Mouse (Mus musculus) MEL (cell line): ENCODE measurements at regions not wholly inside any gene's neighbourhood (a gene's known extent, or its start where the extent isn't known, plus 50 kb on each side); places are given as distances from the start of the nearest gene placed in this dataset.

Experiments used
- DNase-seq: peaks from one replicate; pipeline ENCODE4 v3.0.0; 2011; ENCODE audit warnings: low read depth, low spot score
- H3K27ac ChIP-seq: 2 replicates; pipeline ENCODE4 v1.5.1; 2012; ENCODE audit warnings: low read depth, mild to moderate bottlenecking, control low read depth, low read length, moderate library complexity; ENCODE audit not compliant: control insufficient read depth
- H3K27me3 ChIP-seq, 2 experiments: fragments of 150-350 bp in 1 of 2; sonication (generic) in 1 of 2; 2 replicates each; pipeline ENCODE4 v1.6.1; 2012; ENCODE audit warnings: low read length in 2 of 2, mild to moderate bottlenecking in 2 of 2, improper control_type of control experiment in 1 of 2, moderate library complexity in 1 of 2; ENCODE audit not compliant: insufficient read depth in 2 of 2, control insufficient read depth in 1 of 2
- H3K36me3 ChIP-seq, 2 experiments: 2 replicates each; pipeline ENCODE4 v1.6.1; 2012 to 2014; ENCODE audit warnings: low read length in 2 of 2, improper control_type of control experiment in 1 of 2, inconsistent platforms in 1 of 2, mild to moderate bottlenecking in 1 of 2; ENCODE audit not compliant: insufficient read depth in 2 of 2, control insufficient read depth in 1 of 2
- H3K4me1 ChIP-seq, 2 experiments: fragments of 150-350 bp in 1 of 2; sonication (generic) in 1 of 2; 2 replicates each; pipeline ENCODE4 v1.6.1; 2012; ENCODE audit warnings: low read length in 2 of 2, improper control_type of control experiment in 1 of 2, mild to moderate bottlenecking in 1 of 2; ENCODE audit not compliant: insufficient read depth in 2 of 2, control insufficient read depth in 1 of 2
- H3K4me3 ChIP-seq, 2 experiments: fragments of 150-350 bp in 1 of 2; sonication (generic) in 1 of 2; 2 replicates each; pipeline ENCODE4 v1.5.1; 2012; ENCODE audit warnings: low read depth in 2 of 2, low read length in 2 of 2, mild to moderate bottlenecking in 2 of 2, moderate library complexity in 2 of 2, control low read depth in 1 of 2, improper control_type of control experiment in 1 of 2; ENCODE audit not compliant: control insufficient read depth in 1 of 2, insufficient read depth in 1 of 2
- H3K79me2 ChIP-seq: 2 replicates; pipeline ENCODE4 v1.6.1; 2012; ENCODE audit warnings: mild to moderate bottlenecking, low read length, moderate library complexity; ENCODE audit not compliant: control insufficient read depth, poor library complexity, insufficient read depth
- H3K9ac ChIP-seq: 2 replicates; pipeline ENCODE4 v1.6.1; 2012; ENCODE audit warnings: low read depth, mild to moderate bottlenecking, control low read depth, low read length, moderate library complexity; ENCODE audit not compliant: control insufficient read depth, poor library complexity, severe bottlenecking
- H3K9me3 ChIP-seq: fragments of 150-350 bp; sonication (generic); replicated peaks from 2 replicates; pipeline ENCODE4 v1.6.1; 2012; ENCODE audit warnings: mild to moderate bottlenecking, low read length, improper control_type of control experiment, moderate library complexity; ENCODE audit not compliant: insufficient read depth
- ELF1 ChIP-seq: IDR thresholded peaks from 2 replicates; pipeline ENCODE4 v1.6.1; 2014; ENCODE audit warnings: low read depth, mild to moderate bottlenecking, inconsistent platforms, low read length, improper control_type of control experiment, moderate library complexity
- EP300 ChIP-seq, 2 experiments: IDR thresholded peaks; 2 replicates each; pipeline ENCODE4 v1.6.1; 2011; ENCODE audit warnings: improper control_type of control experiment in 2 of 2, low read length in 2 of 2, low read depth in 1 of 2, mild to moderate bottlenecking in 1 of 2
- ETS1 ChIP-seq: IDR thresholded peaks from 2 replicates; pipeline ENCODE4 v1.6.1; 2012; ENCODE audit warnings: low read depth, mild to moderate bottlenecking, inconsistent platforms, low read length, improper control_type of control experiment, moderate library complexity
- GATA1 ChIP-seq: IDR thresholded peaks from 2 replicates; pipeline ENCODE4 v1.6.1; 2011; ENCODE audit warnings: low read depth, low read length, improper control_type of control experiment
- MEF2A ChIP-seq: IDR thresholded peaks from 2 replicates; pipeline ENCODE4 v1.6.1; 2014; ENCODE audit warnings: low read depth, mild to moderate bottlenecking, inconsistent platforms, low read length, improper control_type of control experiment; ENCODE audit not compliant: poor library complexity, insufficient replicate concordance, severe bottlenecking; ENCODE audit errors: extremely low read depth
- MXI1 ChIP-seq: IDR thresholded peaks from 2 replicates; pipeline ENCODE4 v1.6.1; 2011; ENCODE audit warnings: mild to moderate bottlenecking, low read depth, low read length, improper control_type of control experiment
- MYB ChIP-seq: IDR thresholded peaks from 2 replicates; pipeline ENCODE4 v1.6.1; 2011; ENCODE audit warnings: mild to moderate bottlenecking, low read depth, low read length, improper control_type of control experiment
- MYC ChIP-seq: IDR thresholded peaks from 2 replicates; pipeline ENCODE4 v1.6.1; 2011; ENCODE audit warnings: low read depth, mild to moderate bottlenecking, low read length, improper control_type of control experiment, moderate library complexity
- NELFE ChIP-seq: IDR thresholded peaks from 2 replicates; pipeline ENCODE4 v1.6.1; 2011; ENCODE audit warnings: low read depth, low read length, improper control_type of control experiment
- SIN3A ChIP-seq: IDR thresholded peaks from 2 replicates; pipeline ENCODE4 v1.6.1; 2012; ENCODE audit warnings: low read length, improper control_type of control experiment, inconsistent platforms
- SMC3 ChIP-seq: IDR thresholded peaks from 2 replicates; pipeline ENCODE4 v1.6.1; 2011; ENCODE audit warnings: low read depth, low read length, improper control_type of control experiment
- TAL1 ChIP-seq: IDR thresholded peaks from 2 replicates; pipeline ENCODE4 v1.6.1; 2012; ENCODE audit warnings: mild to moderate bottlenecking, inconsistent platforms, low read length, moderate library complexity, mixed read lengths
- TBP ChIP-seq: IDR thresholded peaks from 2 replicates; pipeline ENCODE4 v1.8.0; 2011; ENCODE audit warnings: low read depth, low read length, improper control_type of control experiment
- UBTF ChIP-seq: IDR thresholded peaks from 2 replicates; pipeline ENCODE4 v1.6.1; 2012; ENCODE audit warnings: low read depth, mild to moderate bottlenecking, inconsistent platforms, low read length, improper control_type of control experiment, moderate library complexity, borderline replicate concordance; ENCODE audit not compliant: insufficient read depth
- USF2 ChIP-seq, 2 experiments: IDR thresholded peaks; 2 replicates each; pipeline ENCODE4 v1.6.1; 2011 to 2012; ENCODE audit warnings: improper control_type of control experiment in 2 of 2, low read length in 2 of 2, borderline replicate concordance in 1 of 2, inconsistent platforms in 1 of 2, low read depth in 1 of 2, mild to moderate bottlenecking in 1 of 2; ENCODE audit not compliant: insufficient read depth in 1 of 2
- ZKSCAN1 ChIP-seq: IDR thresholded peaks from 2 replicates; pipeline ENCODE4 v1.6.1; 2012; ENCODE audit warnings: low read depth, mild to moderate bottlenecking, inconsistent platforms, low read length, improper control_type of control experiment, moderate library complexity

DNA sequence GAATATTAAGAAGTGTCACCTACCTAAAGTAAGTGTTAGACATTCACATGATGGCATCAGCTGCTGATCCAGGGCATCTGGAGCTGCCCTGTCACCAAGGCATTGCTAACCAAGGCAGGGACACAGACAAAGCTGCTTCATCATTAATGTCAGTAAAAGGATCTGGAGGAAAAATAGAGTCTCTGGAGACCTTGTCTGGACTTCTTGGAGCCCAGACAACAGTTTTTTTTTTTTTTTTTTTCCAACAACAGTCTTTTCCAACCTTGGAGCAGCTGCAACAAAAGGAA, 603.2 kb upstream of the Nr2f1 start:
- Histone ChIP-seq H3K36me3 (no peaks in the 10 kb centered on the region), H3K79me2 (no peaks in the 10 kb centered on the region), H3K27ac (no peak overlapping the region), H3K4me1 (no peaks in the 10 kb centered on the region), H3K9me3 (no peaks in the 10 kb centered on the region), H3K27me3 (no peaks in the 10 kb centered on the region), H3K4me3 (no peak overlapping the region), H3K9ac (no peak overlapping the region)
- TF ChIP-seq NELFE (no peak), UBTF (no peak), MYB (no peak), ZKSCAN1 (no peak), TBP (no peak), USF2 (IDR thresholded peaks at IDR 0.05; ENCODE audit: borderline replicate concordance in 1 of 2, insufficient read depth in 1 of 2, low read depth in 1 of 2, low read length in 2 of 2) (no peak), MYC (no peak), GATA1 (no peak), TAL1 (no peak), SIN3A (no peak), ELF1 (no peak), MEF2A (no peak), EP300 (IDR thresholded peaks at IDR 0.05; ENCODE audit: low read depth in 1 of 2, low read length in 2 of 2) (no peak), MXI1 (no peak)
- no peak for DNase-seq

- Histone ChIP-seq H3K4me3 (no peak overlapping the region), H3K27ac (no peak overlapping the region), H3K9ac (no peak overlapping the region), H3K9me3 (no peaks in the 10 kb centered on the region), H3K79me2 (no peaks in the 10 kb centered on the region), H3K27me3 (no peaks in the 10 kb centered on the region), H3K36me3 (no peaks in the 10 kb centered on the region), H3K4me1 (no peaks in the 10 kb centered on the region)
- no peak for DNase-seq
- TF ChIP-seq ELF1 (no peak), MXI1 (no peak), UBTF (no peak), MYB (no peak), SMC3 (no peak), ETS1 (no peak)
These were observed 602.7 kb upstream of the Nr2f1 start for GRCm38 (mm10) chr13:78802011-78802837.
